Mouse (Mus musculus) frontal cortex, adult (tissue): ENCODE results near the gene Ss18l2.
A peak's percentile ranks its signal among the peaks of the same experiment; 100 is the strongest.

ENCODE experiments used
- ATAC-seq: cut with Nextera tagmentation; 2 replicates; pipeline ENCODE4 v1.9.2; 2017; ENCODE audit warnings: mild to moderate bottlenecking, moderate library complexity, mixed read lengths; ENCODE audit not compliant: low TSS enrichment

Gene Ss18l2

GRCm38 (mm10) chr9:121759091-121760081 is 49.3 kb downstream of the Ss18l2 start, which contains the start of gene Zfp651:
TSS of gene Zfp651 (plus strand) at chr9:121759330.
- peak; percentile 49 for ATAC-seq

DNA sequence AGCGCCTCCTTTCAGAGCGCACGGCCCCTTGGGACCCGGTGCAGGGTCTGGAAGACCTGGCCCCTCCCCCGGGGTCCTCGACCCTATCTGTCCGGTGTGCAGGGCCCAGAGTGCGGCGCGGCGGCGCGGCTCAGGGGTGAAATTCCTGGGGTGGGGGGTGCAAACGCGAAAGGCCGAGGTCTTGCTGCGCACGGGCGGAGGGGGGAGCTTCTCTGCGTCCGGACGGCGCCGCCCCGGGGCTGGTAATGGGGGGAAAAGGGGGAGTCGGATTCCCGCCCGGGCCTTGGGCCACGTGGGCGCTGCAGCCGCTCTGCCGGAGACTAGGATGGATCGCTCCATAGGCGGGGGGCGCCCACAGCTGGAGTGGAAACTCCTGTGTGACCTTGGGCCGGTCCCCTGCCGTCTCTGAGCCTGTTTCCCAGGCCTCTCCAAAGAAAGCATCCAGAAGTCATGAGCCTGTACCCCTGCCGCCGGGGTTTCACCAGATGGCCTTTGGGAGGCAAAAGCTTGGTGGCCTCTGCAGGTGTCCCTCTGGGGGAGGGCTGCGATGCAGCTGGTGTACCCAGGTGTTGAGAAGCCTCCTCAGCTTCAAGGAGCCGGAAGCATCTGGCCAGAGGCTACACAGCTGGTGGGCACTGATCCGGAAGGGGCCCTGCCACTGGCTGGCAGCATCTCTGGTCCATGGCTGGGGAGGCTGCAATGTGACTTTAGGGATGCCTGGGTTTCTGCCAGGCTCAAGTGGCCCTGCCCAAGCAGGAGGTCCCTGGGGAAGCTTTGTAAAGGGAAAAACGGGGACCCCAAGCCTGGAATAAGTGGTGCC is 50.4 kb downstream of the Ss18l2 start:
- peak; percentile 1 for ATAC-seq

- no peak for ATAC-seq
These were observed 51.0 kb downstream of the Ss18l2 start for GRCm38 (mm10) chr9:121761091-121761665.

DNA sequence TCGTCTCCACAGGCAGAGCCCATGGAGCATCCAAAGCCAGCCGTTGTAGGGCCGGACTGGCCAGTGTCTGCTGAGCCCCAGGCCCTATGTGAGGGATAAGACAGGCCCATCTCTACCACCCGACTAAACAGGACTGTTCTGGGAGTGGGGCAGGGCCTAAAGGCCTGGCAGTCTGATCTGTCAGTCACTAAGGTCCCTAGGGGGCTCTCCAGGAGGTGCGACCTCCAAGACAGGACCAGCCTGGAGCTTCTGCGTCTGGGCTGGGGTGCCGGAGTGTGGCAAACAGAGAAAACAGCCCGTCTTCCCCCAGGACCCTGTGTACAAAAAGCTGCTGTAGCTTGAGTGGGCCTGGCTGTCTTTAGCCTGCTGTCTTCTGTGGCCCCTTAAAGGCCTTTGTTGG is 51.7 kb downstream of the Ss18l2 start:
- no peak for ATAC-seq

DNA sequence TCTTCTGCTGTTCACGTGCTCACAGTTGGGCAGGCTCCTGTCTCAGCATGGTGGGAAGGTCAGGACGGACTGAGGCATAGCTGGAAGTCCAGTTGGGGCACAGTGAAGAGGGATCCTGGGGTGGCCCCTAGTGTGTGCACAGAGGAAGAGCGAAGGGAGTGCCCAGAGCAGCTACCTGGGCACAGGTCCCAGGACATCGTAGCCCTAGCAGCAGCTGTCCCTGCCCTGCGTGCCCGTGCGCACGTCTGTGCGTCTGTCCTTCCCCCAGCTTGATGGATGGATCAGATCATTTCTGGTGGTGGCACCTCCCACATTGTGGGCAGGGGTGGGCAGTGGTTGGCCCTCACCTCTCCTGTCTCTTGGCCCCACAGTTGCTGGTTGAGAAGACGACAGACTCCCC is 52.1 kb downstream of the Ss18l2 start:
- ATAC-seq, result no peak

DNA sequence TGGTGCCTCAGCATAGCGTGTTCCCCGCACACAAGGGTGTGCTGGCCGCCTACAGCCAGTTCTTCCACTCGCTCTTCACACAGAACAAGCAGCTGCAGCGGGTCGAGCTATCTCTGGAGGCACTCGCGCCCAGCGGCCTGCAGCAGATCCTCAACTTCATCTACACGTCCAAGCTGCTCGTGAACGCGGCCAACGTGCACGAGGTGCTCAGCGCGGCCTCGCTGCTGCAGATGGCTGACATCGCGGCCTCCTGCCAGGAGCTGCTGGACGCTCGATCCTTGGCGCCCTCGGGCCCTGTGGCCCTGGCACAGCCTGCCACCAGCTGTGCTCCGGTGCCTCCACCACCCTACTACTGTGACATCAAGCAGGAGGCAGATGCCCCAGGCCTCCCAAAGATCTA is 52.6 kb downstream of the Ss18l2 start:
- no peak for ATAC-seq
